Mouse (Mus musculus): ENCODE data around the gene Tmem186.

The Tmem186 gene

GRCm38 (mm10) chr16:8637217-8638051, at the start of gene Tmem186, which contains the start of gene Pmm2:
Tmem186 (minus strand) TSS chr16:8637712.
Pmm2 (plus strand) TSS chr16:8637674.
- DNase-seq = peak; percentile 89

- no peak for DNase-seq
These were observed 49.5 kb upstream of the Tmem186 start for GRCm38 (mm10) chr16:8686871-8687535.

- peak; percentile 77 for DNase-seq
These were observed 48.8 kb upstream of the Tmem186 start for GRCm38 (mm10) chr16:8686121-8686870.

GRCm38 (mm10) chr16:8685087-8685486, 47.6 kb upstream of the Tmem186 start:
- no peak for DNase-seq

GRCm38 (mm10) chr16:8680470-8680869, 43.0 kb upstream of the Tmem186 start, which contains the start of gene Gm5767:
Gm5767 (plus strand) TSS chr16:8680770.
- no peak for DNase-seq

GRCm38 (mm10) chr16:8679780-8680179, 42.3 kb upstream of the Tmem186 start:
- no peak for DNase-seq

GRCm38 (mm10) chr16:8678676-8679075, 41.2 kb upstream of the Tmem186 start:
- no peak for DNase-seq

GRCm38 (mm10) chr16:8678035-8678434, 40.5 kb upstream of the Tmem186 start:
- no peak for DNase-seq

- no peak for DNase-seq
These were observed 39.3 kb upstream of the Tmem186 start for GRCm38 (mm10) chr16:8676800-8677199.

GRCm38 (mm10) chr16:8676228-8676627, 38.7 kb upstream of the Tmem186 start:
- DNase-seq = no peak

- DNase-seq = no peak
These were observed 38.0 kb upstream of the Tmem186 start for GRCm38 (mm10) chr16:8675559-8675958.

GRCm38 (mm10) chr16:8674165-8674564, 36.7 kb upstream of the Tmem186 start:
- DNase-seq = peak; percentile 64

- no peak for DNase-seq
These were observed 35.8 kb upstream of the Tmem186 start for GRCm38 (mm10) chr16:8673343-8673742.

GRCm38 (mm10) chr16:8672811-8673210, 35.3 kb upstream of the Tmem186 start:
- DNase-seq = no peak

- DNase-seq = no peak
These were observed 34.8 kb upstream of the Tmem186 start for GRCm38 (mm10) chr16:8672350-8672687.

- peak; percentile 97 for DNase-seq
These were observed 34.2 kb upstream of the Tmem186 start, which contains the start of gene Carhsp1 for GRCm38 (mm10) chr16:8671551-8672349. Carhsp1 (minus strand) TSS chr16:8672155.

- no peak for DNase-seq
These were observed 32.8 kb upstream of the Tmem186 start for GRCm38 (mm10) chr16:8670041-8671035.

GRCm38 (mm10) chr16:8669432-8669831, 31.9 kb upstream of the Tmem186 start:
- DNase-seq = no peak

- DNase-seq = no peak
These were observed 30.9 kb upstream of the Tmem186 start for GRCm38 (mm10) chr16:8668386-8668785.

- DNase-seq = no peak
These were observed 30.3 kb upstream of the Tmem186 start for GRCm38 (mm10) chr16:8667814-8668213.

- no peak for DNase-seq
These were observed 29.7 kb upstream of the Tmem186 start for GRCm38 (mm10) chr16:8667261-8667660.

Data from kidney, adult 18-20 months (tissue).